In genomic region chr11:82970712-82971589, GRCm38 (mm10) we compare ENCODE assay signal across 8 mouse cellular contexts. TPM values are rescaled to one million over a fixed set of nuclear protein-coding genes. Genes with fewer than 3 reads are reported as not detected.
DNase-seq lines count a peak whose midpoint lies in the region; ATAC-seq and TF ChIP-seq lines count a peak whose summit lies in the region.

No protein-coding gene starts in this region.

- peak overlapping the region; percentile 58 for H3K4me2 ChIP-seq in lung, embryonic 14.5 days
- peak overlapping the region; percentile 57 for H3K4me2 ChIP-seq in forebrain, embryonic 13.5 days
- H3K4me2 ChIP-seq in intestine, embryonic 15.5 days (replicated peaks) = peak overlapping the region; percentile 52
- H3K4me2 ChIP-seq in lung, embryonic 15.5 days = peak overlapping the region; percentile 51

- TF ChIP-seq CTCF in lung, embryonic 14.5 days (IDR thresholded peaks at IDR 0.05; ENCODE audit: low read depth) = peak; percentile 55

- peak; percentile 73; the same call in 1 of the 2 replicates for ATAC-seq in lung, embryonic 14.5 days (ENCODE audit: insufficient read depth)
- ATAC-seq in forebrain, embryonic 13.5 days = peak; percentile 58; the same call in 1 of the 2 replicates
- ATAC-seq in intestine, embryonic 15.5 days = peak; percentile 56; the same call in 1 of the 2 replicates
- ATAC-seq in lung, embryonic 15.5 days (ENCODE audit: borderline replicate concordance, extremely low read depth, low FRiP score, low TSS enrichment) = no peak

- H3K9me3 ChIP-seq in lung, embryonic 14.5 days (ENCODE audit: low read depth, low read length) = no peaks in the 10 kb centered on the region
- no peaks in the 10 kb centered on the region for H3K9me3 ChIP-seq in forebrain, embryonic 13.5 days (replicated peaks)
- H3K9me3 ChIP-seq in intestine, embryonic 15.5 days = no peaks in the 10 kb centered on the region
- no peaks in the 10 kb centered on the region for H3K9me3 ChIP-seq in lung, embryonic 15.5 days

- H3K4me1 ChIP-seq in lung, embryonic 14.5 days (ENCODE audit: insufficient read depth) = no peaks in the 10 kb centered on the region
- H3K4me1 ChIP-seq in forebrain, embryonic 13.5 days = peaks cover 11% of the 10 kb centered on the region; the same call in 1 of the 2 replicates
- peaks cover 6% of the 10 kb centered on the region; the same call in 1 of the 2 replicates for H3K4me1 ChIP-seq in intestine, embryonic 15.5 days (replicated peaks)
- peaks cover 18% of the 10 kb centered on the region; the same call in 1 of the 2 replicates for H3K4me1 ChIP-seq in lung, embryonic 15.5 days

- H3K27me3 ChIP-seq in lung, embryonic 14.5 days (ENCODE audit: insufficient read depth, low read length) = no peaks in the 10 kb centered on the region
- H3K27me3 ChIP-seq in forebrain, embryonic 13.5 days = no peaks in the 10 kb centered on the region
- H3K27me3 ChIP-seq in intestine, embryonic 15.5 days (replicated peaks) = no peaks in the 10 kb centered on the region
- no peaks in the 10 kb centered on the region for H3K27me3 ChIP-seq in lung, embryonic 15.5 days

- DNase-seq in lung, embryonic 14.5 days = peak; percentile 74
- no peak for DNase-seq in lung, postnatal 25 days (ENCODE audit: low spot score)
- peak; percentile 29 for DNase-seq in cerebellum, adult 11-12 months
- DNase-seq in retina, postnatal 1 day = peak; percentile 68
- no peak for DNase-seq in spleen, adult 12 weeks (ENCODE audit: low spot score)

- 7% methylated on average over 31 of the region's 31 CpGs for WGBS in lung, embryonic 14.5 days
- WGBS in forebrain, embryonic 13.5 days = 9% methylated on average over 31 of the region's 31 CpGs
- WGBS in intestine, embryonic 15.5 days = 13% methylated on average over 31 of the region's 31 CpGs
- WGBS in lung, embryonic 15.5 days = 8% methylated on average over 31 of the region's 31 CpGs

- H3K9ac ChIP-seq in lung, embryonic 14.5 days = peak overlapping the region; percentile 11; the same call in 1 of the 2 replicates
- H3K9ac ChIP-seq in forebrain, embryonic 13.5 days = peak overlapping the region; percentile 54
- H3K9ac ChIP-seq in intestine, embryonic 15.5 days = 0 out of 2 replicates have a peak overlapping the region, but pooled peaks have one; percentile 5
- peak overlapping the region; percentile 27 for H3K9ac ChIP-seq in lung, embryonic 15.5 days

- H3K36me3 ChIP-seq in lung, embryonic 14.5 days (ENCODE audit: insufficient read depth) = no peaks in the 10 kb centered on the region
- no peaks in the 10 kb centered on the region for H3K36me3 ChIP-seq in forebrain, embryonic 13.5 days (ENCODE audit: poor library complexity, severe bottlenecking)
- no peaks in the 10 kb centered on the region for H3K36me3 ChIP-seq in intestine, embryonic 15.5 days
- no peaks in the 10 kb centered on the region for H3K36me3 ChIP-seq in lung, embryonic 15.5 days

- H3K4me3 ChIP-seq in lung, embryonic 14.5 days (ENCODE audit: low read depth, low read length) = peak overlapping the region; percentile 10
- H3K4me3 ChIP-seq in forebrain, embryonic 13.5 days = peak overlapping the region; percentile 16
- no peak overlapping the region for H3K4me3 ChIP-seq in intestine, embryonic 15.5 days (replicated peaks)
- peak overlapping the region; percentile 14; the same call in 1 of the 2 replicates for H3K4me3 ChIP-seq in lung, embryonic 15.5 days

- H3K27ac ChIP-seq in lung, embryonic 14.5 days (ENCODE audit: low read depth) = no peak overlapping the region
- H3K27ac ChIP-seq in forebrain, embryonic 13.5 days = no peak overlapping the region
- H3K27ac ChIP-seq in intestine, embryonic 15.5 days = no peak overlapping the region
- peak overlapping the region; percentile 33; the same call in 1 of the 2 replicates for H3K27ac ChIP-seq in lung, embryonic 15.5 days

RNA-seq across cellular contexts. Expression of gene Slfn5, which starts 19.8 kb away (rescaled TPM):
- polyA plus RNA-seq in lung, embryonic 14.5 days (2014; fragmentation: Nextera tagmentation; extraction: Ambion mirVana) = 1.5 and 1.6 TPM in 2 replicates
- polyA plus RNA-seq in forebrain, embryonic 13.5 days (2015; fragmentation: Nextera tagmentation; extraction: Ambion mirVana) = 0.18 and 0.30 TPM in 2 replicates
- 1.9 TPM in 2 replicates for polyA plus RNA-seq in intestine, embryonic 15.5 days (2015; fragmentation: Nextera tagmentation; extraction: Ambion mirVana)
- polyA plus RNA-seq in lung, embryonic 15.5 days (2015; fragmentation: Nextera tagmentation; extraction: Ambion mirVana) = 2.6 and 4.2 TPM in 2 replicates

RNA-seq across cellular contexts. Expression of gene Slfn9, which starts 20.7 kb away (rescaled TPM):
- polyA plus RNA-seq in lung, embryonic 14.5 days (2014; fragmentation: Nextera tagmentation; extraction: Ambion mirVana) = 34.4 and 36.1 TPM in 2 replicates
- polyA plus RNA-seq in forebrain, embryonic 13.5 days (2015; fragmentation: Nextera tagmentation; extraction: Ambion mirVana) = 9.3 and 10.2 TPM in 2 replicates
- 19.6 and 20.0 TPM in 2 replicates for polyA plus RNA-seq in intestine, embryonic 15.5 days (2015; fragmentation: Nextera tagmentation; extraction: Ambion mirVana)
- polyA plus RNA-seq in lung, embryonic 15.5 days (2015; fragmentation: Nextera tagmentation; extraction: Ambion mirVana) = 35.5 and 37.9 TPM in 2 replicates

RNA-seq across cellular contexts. Expression of gene Slfn8, which starts 49.7 kb away (rescaled TPM):
- 0.55 and 0.75 TPM in 2 replicates for polyA plus RNA-seq in lung, embryonic 14.5 days (2014; fragmentation: Nextera tagmentation; extraction: Ambion mirVana)
- polyA plus RNA-seq in forebrain, embryonic 13.5 days (2015; fragmentation: Nextera tagmentation; extraction: Ambion mirVana) = 0.09 and 0.17 TPM in 2 replicates
- polyA plus RNA-seq in intestine, embryonic 15.5 days (2015; fragmentation: Nextera tagmentation; extraction: Ambion mirVana) = 0.45 and 0.54 TPM in 2 replicates
- 0.29 and 0.74 TPM in 2 replicates for polyA plus RNA-seq in lung, embryonic 15.5 days (2015; fragmentation: Nextera tagmentation; extraction: Ambion mirVana)

Comparison
In these comparisons a context has a peak if more than half of its experiments do, and no peak if none do; other contexts are left out.
1. DNase-seq: peak in lung, embryonic 14.5 days (single experiment), cerebellum, adult 11-12 months (single experiment) and retina, postnatal 1 day (single experiment); none in lung, postnatal 25 days (single experiment) and spleen, adult 12 weeks (single experiment).
2. Peak in every context shown above with its lines, with median percentiles within 50 percentile points of each other: H3K4me2 ChIP-seq and H3K9ac ChIP-seq.